Mouse (Mus musculus) macrophage (primary cell): Measurements from ENCODE around the gene Rnf5. TPM values are rescaled to one million over a fixed set of nuclear protein-coding genes. Genes with fewer than 3 reads are reported as not detected.

Experiments
- H3K27ac ChIP-seq: fragments of 350-480 bp; formaldehyde crosslinking; 2 replicates; pipeline ENCODE4 v1.9.0; 2021
- H3K36me3 ChIP-seq: fragments of 350-480 bp; formaldehyde crosslinking; 2 replicates; pipeline ENCODE4 v1.9.0; 2021; ENCODE audit errors: inconsistent target
- H3K4me3 ChIP-seq: fragments of 350-480 bp; formaldehyde crosslinking; 2 replicates; pipeline ENCODE4 v1.9.0; 2021; ENCODE audit errors: inconsistent target
- H3K79me2 ChIP-seq: fragments of 350-480 bp; formaldehyde crosslinking; 2 replicates; pipeline ENCODE4 v1.9.0; 2021; ENCODE audit errors: inconsistent target
- WGBS: methylation state at CpG from one replicate; pipeline ENCODE4 v1.1.7; 2026; ENCODE audit warnings: inconsistent platforms; ENCODE audit not compliant: missing documents; 5-methylcytosine and 5-hydroxymethylcytosine counted together
- polyA plus RNA-seq: library from polyadenylated mRNA; stranded (reverse); fragments of 250-400 nt; gene quantifications from 3 replicates; pipeline ENCODE4 v1.2.4, GENCODE M21; 2018; ENCODE audit warnings: inconsistent platforms

Gene Rnf5
- polyA plus RNA-seq, 1 experiment from 2014 or later = 45.1 TPM

DNA sequence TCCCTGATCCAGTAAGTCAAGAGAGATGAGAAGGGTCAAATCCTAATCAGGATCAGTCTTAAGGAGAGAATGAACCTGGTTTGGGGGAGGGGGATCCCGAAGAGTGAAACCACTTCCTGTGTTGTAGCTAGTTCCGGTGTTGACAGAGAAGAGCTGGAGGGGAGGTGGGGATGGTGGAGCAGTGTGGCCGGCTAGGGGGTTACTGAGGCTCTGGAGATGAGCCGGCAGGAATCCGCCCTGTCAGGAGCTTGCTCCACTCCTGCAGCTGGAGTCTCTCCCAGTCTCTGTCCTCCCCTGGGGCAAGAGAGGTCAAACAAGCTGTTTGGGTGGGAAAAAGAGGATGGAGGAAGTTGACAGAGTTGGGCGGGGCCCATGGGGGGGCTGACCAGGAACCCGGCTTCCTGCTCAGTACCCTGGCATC, 13.8 kb downstream of the Rnf5 start, which contains the start of gene Gpsm3:
TSS of gene Gpsm3 (plus strand) at position 126 of the 421 bp plus-strand sequence.
- Histone ChIP-seq H3K4me3 (peak within 1 kb of the TSS; percentile 75), H3K36me3 (peaks cover 3% of the 10 kb centered on the region; the same call in 1 of the 2 replicates), H3K27ac (peak within 1 kb of the TSS; percentile 92), H3K79me2 (peaks cover 58% of the 10 kb centered on the region)
- 4% methylated on average over 7 of the region's 7 CpGs for whole genome bisulfite sequencing

DNA sequence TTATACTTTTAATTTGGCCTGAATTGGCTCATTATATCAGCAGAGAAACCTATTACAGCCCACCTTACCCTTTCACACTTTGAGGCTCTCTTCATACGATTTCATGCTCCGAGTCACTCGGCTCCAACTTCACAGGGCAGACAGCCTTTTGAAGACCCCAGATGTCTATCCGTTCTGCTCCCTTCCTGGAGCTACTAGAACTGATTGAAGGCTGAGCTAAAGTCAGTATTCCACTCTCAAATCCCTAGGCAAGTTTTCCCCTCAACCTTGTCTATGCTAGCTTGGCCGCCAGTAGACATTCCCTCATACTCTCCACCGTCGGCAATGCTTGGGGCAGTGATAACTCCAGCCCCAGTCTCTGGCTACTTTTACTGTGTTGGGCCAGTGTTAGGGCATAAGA, 14.3 kb downstream of the Rnf5 start:
- Histone ChIP-seq H3K27ac (peak overlapping the region; percentile 92), H3K4me3 (peak overlapping the region; percentile 75), H3K79me2 (peaks cover 56% of the 10 kb centered on the region), H3K36me3 (no peaks in the 10 kb centered on the region; the same call in 1 of the 2 replicates)
- 33% methylated on average over 7 of the region's 7 CpGs for WGBS

DNA sequence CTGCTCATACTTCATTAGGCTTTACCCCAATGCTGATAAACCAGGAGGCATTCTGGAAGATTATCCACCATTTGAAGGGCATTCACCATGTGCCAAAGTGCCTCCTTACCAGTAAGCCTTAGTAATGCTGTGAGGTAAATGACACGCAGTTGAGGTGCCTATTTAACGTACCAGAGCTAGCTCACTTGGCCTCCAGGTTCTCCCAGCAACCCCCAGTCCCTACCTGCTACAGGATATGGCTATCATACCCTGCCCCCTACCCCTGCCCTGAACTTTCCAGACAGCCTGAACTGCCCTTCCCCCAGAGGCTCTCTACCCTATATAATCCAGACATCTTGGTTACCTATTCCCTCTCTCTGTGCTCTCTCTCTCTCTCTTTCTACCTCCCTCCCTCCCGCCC, 14.7 kb downstream of the Rnf5 start:
- Histone ChIP-seq H3K36me3 (no peaks in the 10 kb centered on the region), H3K79me2 (peaks cover 51% of the 10 kb centered on the region), H3K4me3 (peak overlapping the region; percentile 75; the same call in 1 of the 2 replicates), H3K27ac (peak overlapping the region; percentile 92)
- WGBS = 51% methylated on average over 2 of the region's 3 CpGs

DNA sequence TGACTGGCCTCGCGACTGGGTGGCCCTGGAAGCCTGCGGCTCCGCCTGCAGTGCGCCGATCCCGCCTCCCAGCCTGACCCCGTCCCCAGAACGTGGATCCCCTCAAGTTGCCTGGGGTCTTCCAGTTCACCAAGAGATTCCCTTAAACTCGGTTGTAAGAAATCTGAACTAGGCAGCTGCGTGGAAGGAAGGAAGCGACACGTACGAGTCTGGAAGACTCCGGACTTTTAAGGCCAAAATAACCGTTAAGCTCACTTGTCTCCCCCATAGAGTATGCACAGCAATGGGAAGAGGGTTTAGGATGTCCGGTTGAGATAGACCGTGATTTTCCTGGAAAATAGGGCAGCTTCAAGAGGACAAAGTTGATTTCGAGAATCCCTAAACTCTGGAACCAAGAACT, 15.7 kb downstream of the Rnf5 start:
- whole genome bisulfite sequencing = 2% methylated on average over 19 of the region's 19 CpGs
- H3K79me2 ChIP-seq = peaks cover 42% of the 10 kb centered on the region
- H3K27ac ChIP-seq = peak overlapping the region; percentile 51
- H3K4me3 ChIP-seq = peak overlapping the region; percentile 56
- no peaks in the 10 kb centered on the region for H3K36me3 ChIP-seq

DNA sequence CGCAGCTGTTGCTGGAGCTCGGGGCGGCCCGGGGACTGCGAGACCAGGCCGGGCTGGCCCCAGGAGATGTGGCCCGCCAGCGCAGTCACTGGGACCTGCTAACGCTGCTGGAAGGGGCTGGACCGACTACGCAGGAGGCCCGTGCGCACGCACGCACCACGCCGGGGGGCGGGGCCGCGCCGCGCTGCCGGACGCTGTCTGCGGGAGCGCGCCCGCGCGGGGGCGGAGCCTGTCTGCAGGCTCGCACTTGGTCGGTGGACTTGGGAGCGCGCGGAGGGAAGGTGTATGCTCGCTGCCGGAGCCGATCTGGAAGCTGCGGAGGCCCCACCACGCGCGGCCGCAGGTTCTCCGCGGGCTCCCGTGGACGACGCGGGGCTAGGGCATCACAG, 16.1 kb downstream of the Rnf5 start:
- Histone ChIP-seq H3K4me3 (peak overlapping the region; percentile 56), H3K27ac (peak overlapping the region; percentile 51; the same call in 1 of the 2 replicates), H3K36me3 (no peaks in the 10 kb centered on the region), H3K79me2 (peaks cover 38% of the 10 kb centered on the region)
- WGBS = under 1% methylated on average over 49 of the region's 50 CpGs

DNA sequence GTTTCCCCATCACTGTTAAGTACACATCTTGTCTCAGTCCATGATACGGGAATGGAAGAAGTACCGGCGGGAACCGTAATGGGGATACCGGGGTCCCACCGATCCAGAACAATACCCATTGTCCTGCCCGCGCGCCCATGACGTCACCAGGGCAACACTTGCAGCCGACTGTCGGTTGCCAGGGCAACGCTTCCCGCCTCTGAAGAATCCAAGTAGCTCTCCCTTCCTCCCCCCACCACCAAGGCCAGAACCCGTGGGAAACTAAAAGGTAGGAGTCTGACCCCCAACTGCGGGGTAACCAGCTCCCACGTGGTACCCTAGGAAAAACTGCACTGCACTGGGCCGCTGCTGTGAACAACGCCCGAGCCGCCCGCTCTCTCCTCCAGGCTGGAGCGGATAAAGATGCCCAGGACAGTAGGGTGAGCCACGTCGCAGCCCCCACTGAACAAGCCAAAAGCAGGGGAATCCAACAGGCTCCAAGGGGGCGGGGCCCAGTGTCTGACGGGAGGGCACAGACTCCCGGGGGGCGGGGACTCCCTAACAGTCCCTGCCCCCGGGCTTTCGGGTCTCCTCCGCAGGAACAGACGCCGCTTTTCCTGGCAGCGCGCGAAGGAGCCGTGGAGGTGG, 16.6 kb downstream of the Rnf5 start:
- Histone ChIP-seq H3K36me3 (no peaks in the 10 kb centered on the region), H3K27ac (peak overlapping the region; percentile 36), H3K4me3 (peak overlapping the region; percentile 40), H3K79me2 (peaks cover 38% of the 10 kb centered on the region)
- under 1% methylated on average over 38 of the region's 38 CpGs for WGBS

DNA sequence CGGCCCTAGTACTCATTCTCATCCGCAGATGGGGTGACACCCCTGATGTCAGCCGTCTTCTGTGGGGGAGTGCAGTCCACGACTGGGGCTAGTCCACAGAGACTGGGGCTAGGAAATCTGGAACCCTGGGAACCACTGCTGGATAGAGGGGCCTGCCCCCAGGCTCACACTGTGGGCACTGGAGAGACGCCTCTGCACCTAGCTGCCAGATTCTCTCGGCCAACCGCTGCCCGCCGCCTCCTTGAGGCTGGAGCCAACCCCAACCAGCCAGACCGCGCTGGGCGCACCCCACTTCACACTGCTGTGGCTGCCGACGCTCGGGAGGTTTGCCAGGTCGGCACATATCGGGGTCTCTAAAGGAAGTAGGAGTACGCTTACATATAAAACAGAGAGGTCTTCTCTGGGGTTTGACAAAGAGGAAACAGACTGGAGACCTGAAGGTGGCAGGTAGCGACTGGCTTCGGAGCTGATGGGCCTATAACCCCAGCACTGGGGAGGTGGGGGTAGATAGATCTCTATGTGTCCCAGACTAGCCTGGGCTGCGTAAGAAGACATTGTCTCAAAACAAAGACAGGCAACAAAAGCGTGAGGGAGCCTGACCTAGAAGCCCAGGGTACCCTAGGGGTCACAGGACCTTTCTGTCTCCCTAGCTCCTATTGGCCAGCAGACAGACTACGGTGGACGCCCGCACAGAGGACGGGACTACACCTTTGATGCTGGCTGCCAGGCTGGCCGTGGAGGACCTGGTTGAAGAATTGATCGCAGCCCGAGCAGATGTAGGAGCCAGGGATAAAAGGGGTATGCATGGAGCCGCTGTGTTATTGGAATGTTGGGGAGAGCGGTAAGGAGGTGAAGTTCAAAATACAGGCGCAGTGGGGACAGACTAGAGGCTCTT, 17.4 kb downstream of the Rnf5 start:
- Histone ChIP-seq H3K36me3 (no peaks in the 10 kb centered on the region), H3K27ac (no peak overlapping the region), H3K79me2 (peaks cover 35% of the 10 kb centered on the region), H3K4me3 (peak overlapping the region; percentile 40; the same call in 1 of the 2 replicates)
- 54% methylated on average over 32 of the region's 32 CpGs for WGBS

DNA sequence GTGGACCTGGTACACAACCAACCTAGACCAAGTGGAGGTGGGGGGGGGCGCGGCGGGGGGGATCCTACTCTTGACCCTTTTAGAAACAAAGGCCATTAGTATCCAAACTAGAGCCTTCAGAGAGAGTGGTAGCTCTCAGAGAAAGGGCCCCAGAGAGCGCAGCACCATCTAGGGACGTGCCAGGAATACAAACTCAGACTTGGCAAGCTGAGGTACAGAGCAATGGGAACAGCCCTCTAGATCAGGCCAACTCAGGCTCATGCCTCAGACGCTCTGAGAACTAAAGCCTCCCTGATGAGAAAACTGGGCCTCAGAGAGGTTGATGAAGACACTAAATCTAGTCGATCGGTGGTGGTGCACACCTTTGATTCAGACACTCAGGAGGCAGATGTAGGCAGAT, 18.4 kb downstream of the Rnf5 start:
- peaks cover 25% of the 10 kb centered on the region for H3K79me2 ChIP-seq
- H3K36me3 ChIP-seq = no peaks in the 10 kb centered on the region
- no peak overlapping the region for H3K4me3 ChIP-seq
- WGBS = 93% methylated on average over 8 of the region's 8 CpGs
- H3K27ac ChIP-seq = no peak overlapping the region

DNA sequence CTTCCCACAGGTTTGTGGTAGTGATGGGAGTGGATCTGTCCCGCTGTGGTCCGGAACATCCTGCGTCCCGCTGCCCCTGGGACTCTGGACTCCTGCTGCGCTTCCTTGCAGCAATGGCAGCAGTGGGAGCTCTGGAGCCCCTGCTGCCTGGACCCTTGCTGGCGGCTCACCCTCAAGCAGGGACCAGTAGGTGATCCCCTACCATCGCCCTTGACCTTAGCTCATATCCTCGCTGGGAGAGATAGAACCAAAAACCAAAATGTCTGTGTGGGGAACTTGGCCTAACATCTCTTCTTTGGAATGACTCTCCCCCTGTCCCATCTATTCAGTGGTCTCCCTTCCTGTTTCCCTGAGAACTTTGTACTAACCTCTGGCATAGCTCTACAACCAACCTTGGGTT, 19.7 kb downstream of the Rnf5 start:
- H3K27ac ChIP-seq = no peak overlapping the region
- peaks cover 12% of the 10 kb centered on the region; the same call in 1 of the 2 replicates for H3K79me2 ChIP-seq
- 96% methylated on average over 8 of the region's 8 CpGs for WGBS
- H3K36me3 ChIP-seq = no peaks in the 10 kb centered on the region
- no peak overlapping the region for H3K4me3 ChIP-seq

DNA sequence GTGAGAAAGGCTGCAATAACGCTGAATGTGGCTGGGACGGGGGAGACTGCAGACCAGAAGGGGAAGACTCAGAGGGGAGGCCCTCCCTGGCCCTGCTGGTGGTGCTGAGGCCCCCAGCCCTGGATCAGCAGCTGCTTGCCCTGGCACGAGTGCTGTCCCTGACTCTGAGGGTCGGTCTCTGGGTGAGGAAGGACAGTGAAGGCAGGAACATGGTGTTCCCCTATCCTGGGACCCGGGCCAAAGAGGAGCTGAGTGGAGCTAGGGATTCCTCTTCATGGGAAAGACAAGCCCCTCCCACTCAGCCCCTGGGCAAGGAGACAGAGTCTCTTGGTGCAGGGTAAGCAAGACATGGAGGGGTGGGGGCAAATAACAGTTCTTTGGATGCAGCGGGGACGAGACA, 20.1 kb downstream of the Rnf5 start:
- 79% methylated on average over 7 of the region's 7 CpGs for WGBS
- H3K4me3 ChIP-seq = no peak overlapping the region
- no peak overlapping the region for H3K27ac ChIP-seq
- peaks cover 7% of the 10 kb centered on the region; the same call in 1 of the 2 replicates for H3K79me2 ChIP-seq
- H3K36me3 ChIP-seq = no peaks in the 10 kb centered on the region

DNA sequence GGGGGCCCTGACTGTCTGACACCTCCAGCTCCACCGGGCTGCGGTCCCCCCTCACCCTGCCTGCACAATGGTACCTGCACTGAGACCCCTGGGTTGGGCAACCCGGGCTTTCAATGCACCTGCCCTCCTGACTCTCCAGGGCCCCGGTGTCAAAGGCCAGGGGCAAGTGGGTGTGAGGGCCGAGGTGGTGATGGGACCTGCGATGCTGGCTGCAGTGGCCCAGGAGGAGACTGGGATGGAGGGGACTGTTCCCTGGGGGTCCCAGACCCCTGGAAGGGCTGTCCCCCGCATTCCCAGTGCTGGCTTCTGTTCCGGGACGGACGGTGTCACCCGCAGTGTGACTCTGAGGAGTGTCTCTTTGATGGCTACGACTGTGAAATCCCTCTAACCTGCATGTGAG, 21.0 kb downstream of the Rnf5 start:
- Histone ChIP-seq H3K27ac (no peak overlapping the region), H3K79me2 (no peaks in the 10 kb centered on the region), H3K36me3 (no peaks in the 10 kb centered on the region), H3K4me3 (no peak overlapping the region)
- 89% methylated on average over 12 of the region's 12 CpGs for WGBS

DNA sequence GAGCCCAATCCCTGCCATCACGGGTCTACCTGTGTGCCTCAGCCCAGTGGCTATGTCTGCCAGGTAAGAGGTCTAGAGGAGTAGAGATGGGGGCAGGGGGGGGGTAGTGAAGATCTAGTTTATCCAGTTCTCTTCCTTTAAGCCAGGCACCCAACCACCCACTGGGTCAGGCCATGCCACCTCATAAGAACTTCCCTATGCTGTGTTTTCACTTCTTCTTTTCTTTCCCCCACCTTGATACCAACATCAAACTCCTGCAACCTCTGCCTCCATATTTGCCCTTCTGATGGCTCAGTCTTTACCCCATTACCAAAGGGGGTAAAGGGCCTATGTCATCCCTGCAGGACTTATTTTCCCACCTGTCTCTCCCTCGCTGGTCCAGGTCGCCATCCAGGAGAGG, 25.4 kb downstream of the Rnf5 start:
- H3K79me2 ChIP-seq = no peaks in the 10 kb centered on the region
- H3K27ac ChIP-seq = no peak overlapping the region
- 80% methylated on average over 3 of the region's 3 CpGs for WGBS
- no peaks in the 10 kb centered on the region for H3K36me3 ChIP-seq
- H3K4me3 ChIP-seq = no peak overlapping the region

DNA sequence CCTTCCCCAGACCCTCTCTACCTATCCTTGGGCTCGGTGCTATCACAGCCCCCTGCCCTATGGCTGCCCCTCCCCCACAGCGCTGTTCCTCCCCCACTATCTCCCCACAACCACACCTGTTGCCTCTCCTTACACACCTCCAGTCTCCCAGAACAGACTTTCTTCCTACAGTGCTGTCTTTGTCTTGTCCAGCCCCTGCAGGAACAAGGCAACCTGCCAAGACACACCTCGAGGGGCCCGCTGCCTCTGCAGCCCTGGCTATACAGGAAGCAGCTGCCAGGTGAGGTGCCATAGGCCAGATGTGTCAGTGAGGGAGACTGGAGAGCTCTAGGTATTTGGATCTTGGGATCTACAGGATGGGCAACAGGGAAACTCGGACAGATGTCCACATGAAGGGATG, 26.9 kb downstream of the Rnf5 start:
- whole genome bisulfite sequencing = 78% methylated on average over 5 of the region's 5 CpGs
- H3K4me3 ChIP-seq = no peak overlapping the region
- no peak overlapping the region for H3K27ac ChIP-seq
- no peaks in the 10 kb centered on the region for H3K36me3 ChIP-seq
- H3K79me2 ChIP-seq = no peaks in the 10 kb centered on the region

DNA sequence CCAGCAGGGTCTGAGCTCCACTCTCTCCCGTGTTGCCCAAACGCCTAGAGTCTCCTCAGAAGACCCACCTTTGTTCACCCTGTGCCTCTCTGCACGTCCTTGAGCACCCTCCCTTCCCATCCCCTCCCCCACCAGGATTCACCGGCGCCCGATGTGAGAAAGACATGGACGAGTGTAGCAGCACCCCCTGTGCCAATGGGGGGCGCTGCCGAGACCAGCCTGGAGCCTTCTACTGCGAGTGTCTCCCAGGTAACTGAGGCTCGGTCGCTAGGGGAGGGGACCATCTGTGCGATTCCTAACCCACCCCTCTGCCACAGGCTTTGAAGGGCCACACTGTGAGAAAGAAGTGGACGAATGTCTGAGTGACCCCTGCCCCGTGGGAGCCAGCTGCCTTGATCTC, 31.1 kb downstream of the Rnf5 start:
- no peak overlapping the region for H3K27ac ChIP-seq
- 83% methylated on average over 15 of the region's 15 CpGs for WGBS
- H3K4me3 ChIP-seq = no peak overlapping the region
- H3K79me2 ChIP-seq = no peaks in the 10 kb centered on the region
- no peaks in the 10 kb centered on the region for H3K36me3 ChIP-seq

DNA sequence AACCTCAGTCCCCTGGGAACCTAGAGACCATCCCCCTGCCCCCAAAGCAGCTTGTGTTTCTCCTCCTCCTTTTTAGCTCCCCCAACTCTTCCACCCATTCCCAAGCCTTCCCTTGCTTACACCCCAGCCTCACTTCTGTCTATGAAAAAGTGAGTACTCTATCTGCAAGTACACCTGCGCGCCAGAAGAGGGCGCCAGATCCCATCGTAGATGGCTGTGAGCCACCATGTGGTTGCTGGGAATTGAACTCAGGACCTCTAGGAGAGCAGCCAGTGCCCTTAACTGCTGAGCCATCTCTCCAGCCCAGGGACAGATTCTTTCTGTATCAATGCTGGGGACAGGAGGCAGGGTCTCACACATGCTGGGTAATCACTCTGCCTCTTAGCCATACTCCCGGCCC, 31.6 kb downstream of the Rnf5 start:
- 46% methylated on average over 5 of the region's 5 CpGs for WGBS
- H3K4me3 ChIP-seq = no peak overlapping the region
- no peaks in the 10 kb centered on the region for H3K79me2 ChIP-seq
- no peaks in the 10 kb centered on the region for H3K36me3 ChIP-seq
- H3K27ac ChIP-seq = no peak overlapping the region
